Mouse (Mus musculus): ENCODE data around the gene Nr4a2.

The Nr4a2 gene

DNA sequence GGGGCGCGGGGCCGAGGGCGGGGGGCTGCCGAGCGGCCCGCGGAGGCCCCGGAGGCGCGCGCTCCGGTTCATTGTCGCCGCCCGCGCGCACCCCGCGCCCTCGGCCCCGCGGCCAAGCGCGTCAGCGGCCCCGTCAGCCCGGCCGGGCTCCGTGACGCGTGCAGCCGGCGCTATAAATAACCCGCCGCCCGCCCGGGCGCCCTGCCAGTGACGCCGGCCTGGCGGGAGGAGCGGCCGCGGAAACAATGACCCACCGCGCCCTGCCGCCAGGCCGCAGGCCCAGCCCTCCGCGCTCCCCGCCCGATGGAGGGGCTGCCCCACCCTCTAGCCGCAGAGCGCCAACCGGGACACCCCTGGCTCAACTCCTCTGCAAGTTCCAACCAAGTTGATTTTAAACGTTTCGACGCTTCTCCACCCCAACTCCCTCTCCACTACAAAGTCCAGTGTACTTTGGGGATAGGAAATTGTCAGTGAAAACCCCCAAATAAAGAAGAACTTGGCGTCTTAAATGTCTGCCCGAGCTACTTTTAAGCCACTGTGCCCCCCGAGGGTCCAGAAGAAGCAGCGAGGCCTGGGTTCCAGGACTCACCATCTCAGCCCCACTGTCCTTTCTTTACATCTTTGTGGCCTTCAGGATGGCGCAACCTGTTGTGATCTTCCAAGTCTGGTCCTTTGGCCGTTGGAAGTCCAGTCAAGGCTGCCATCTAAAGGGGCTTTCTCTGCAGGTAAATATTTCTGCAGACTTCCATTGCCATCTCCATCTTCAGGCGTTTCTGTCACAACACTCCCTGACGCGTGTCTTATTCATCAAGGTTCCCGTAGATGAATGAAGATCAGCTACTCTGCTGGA, at the start of gene Nr4a2:
Gene Nr4a2, minus strand, starts transcription at position 13 of the 850 bp plus-strand sequence.
- DNase-seq: peak; percentile 67

DNA sequence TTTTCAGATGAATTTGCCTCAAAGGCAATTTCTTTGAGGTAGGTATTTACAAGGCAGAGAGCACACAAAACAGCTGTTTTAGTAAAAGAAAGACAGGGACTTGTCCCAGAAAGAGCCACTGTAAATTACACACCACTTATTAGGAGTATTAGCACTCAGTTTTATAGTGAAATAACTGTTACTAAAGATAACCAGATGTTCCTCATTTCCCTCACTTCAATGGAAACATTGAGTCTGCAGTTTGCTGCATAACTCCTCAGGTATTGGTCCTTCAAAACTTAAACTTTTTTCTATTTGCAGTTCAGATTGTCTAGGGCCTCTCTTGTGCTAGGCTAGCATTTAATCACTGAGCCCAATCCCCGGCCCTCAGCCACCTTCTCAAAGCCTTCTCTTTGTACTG, 41.6 kb upstream of the Nr4a2 start:
- no peak for DNase-seq

DNA sequence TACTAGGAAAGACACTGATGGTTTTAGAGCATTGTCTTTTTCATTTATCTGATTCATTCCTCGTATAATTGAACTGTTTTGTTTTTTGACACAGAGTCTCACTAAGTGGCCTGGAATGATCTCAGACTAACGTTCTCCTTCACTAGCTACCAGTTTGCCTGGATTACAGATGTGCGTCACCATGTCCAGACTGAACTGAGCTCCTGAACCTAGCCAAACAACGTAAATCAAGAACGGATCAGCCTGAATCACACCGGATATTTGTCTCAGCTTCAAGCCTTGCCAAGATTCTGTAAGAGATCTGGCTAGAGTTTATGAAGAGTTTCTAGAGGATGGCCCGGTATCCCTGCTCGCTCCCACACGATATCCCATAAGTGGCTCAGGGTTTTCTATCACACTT, 33.0 kb upstream of the Nr4a2 start:
- DNase-seq: no peak

DNA sequence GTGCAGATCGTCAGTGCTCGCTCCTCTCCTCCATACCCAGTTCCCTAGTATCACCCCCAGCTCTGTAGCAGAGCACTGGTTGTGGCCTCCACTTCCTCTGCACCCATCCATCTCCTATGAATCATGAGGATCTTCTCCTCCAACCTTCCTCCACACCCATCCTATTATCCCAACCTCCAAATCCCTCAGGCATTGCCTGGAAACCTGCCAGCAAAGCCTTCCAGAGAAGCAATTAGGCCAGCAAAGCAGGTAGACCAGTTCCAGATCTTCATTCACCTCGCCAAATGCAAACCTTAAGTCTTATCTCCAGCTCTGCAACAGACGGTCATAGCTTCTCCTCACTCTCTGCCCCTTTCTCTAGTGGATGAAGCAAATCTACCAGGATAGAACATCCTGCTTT, 26.0 kb upstream of the Nr4a2 start:
- no peak for DNase-seq

DNA sequence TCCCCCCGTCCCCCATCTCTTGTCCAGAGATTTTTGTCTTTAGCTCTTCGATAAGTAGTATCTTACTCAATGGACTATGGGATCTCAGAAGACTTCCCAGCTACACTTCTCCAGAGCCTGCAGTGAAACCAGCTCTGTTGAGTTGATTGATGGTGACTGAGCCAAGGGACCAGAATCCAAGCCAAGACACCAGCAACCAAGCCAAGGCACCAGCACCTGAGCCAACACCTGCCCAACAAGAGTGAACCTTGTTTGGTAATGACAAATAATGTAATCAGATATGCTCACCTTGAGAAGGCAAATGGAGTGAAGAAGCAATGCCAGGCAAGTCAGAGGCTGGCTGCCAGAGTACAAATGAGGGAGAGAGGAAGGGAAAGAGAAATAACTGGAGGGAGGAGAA, 24.4 kb upstream of the Nr4a2 start:
- no peak for DNase-seq

DNA sequence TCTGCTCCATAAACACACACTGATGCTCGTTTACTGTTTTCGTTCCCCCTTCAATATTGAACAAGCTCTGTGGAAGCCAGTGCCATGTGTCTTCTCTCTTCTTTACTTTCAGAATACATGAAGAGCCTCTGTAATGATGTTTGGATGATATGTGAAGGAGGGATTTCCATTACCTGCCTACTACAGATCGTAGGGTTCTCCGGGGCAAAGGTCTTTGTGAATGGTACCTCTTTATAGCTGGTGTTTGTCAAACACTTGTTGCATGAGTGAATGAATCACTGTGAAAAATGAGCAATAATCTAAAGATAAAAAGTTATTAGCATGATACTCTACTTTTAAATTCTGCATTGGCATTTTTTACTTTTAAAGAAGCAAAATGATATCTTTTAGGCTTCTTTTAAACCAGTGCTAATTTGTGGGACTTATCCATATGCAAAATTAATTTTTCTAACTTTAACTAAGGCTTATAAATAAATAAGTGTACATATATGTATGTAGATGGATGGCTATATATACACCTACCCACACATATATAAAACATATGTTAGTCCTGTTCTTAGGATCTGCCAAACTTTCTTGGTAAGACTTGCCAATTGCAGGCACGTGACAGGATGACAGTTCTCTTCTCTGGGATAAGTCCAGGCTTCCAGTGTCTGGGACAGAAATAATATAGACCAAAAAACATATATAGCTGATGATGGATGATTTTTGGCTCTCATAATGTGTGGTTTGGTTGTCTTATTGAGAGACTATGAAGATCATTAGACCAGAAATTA, 22.0 kb upstream of the Nr4a2 start:
- no peak for DNase-seq

DNA sequence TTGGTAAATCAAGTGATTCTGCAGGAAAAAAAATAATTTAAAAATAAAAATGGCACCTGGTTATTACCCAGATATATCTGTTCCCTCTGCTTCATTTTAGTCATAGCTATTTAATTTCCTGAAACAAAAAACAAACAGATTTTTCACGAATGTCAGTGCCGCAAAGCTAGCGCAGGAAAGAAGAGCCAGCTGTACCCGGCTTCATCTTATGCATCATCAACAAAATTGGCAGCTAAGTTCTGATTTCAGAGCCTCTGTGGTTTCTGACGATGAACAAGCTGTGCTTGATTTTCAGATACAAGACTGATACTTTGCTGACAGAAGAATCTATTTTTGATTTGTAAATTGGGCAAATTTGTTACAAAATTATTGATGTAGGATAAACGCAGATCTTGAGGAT, 14.8 kb upstream of the Nr4a2 start:
- no peak for DNase-seq

DNA sequence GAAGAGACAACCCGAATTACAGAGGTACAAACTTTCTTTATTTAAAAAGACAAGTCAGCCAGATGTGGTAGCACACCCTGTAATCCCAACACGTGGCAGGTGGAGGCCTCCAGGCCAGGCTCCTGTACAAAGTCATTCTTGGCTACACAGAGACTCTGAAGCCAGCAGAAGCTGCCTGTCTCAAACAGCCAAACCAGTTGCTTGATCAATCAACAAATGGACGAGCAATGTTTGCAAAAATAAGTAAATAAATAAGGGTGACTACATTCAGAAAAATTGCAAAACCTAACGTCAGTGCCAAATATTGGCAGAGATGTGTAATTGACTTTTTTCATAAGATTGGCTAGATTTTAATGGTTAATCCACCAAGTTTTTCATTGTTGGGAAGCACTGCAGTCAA, 3.7 kb upstream of the Nr4a2 start:
- no peak for DNase-seq

DNA sequence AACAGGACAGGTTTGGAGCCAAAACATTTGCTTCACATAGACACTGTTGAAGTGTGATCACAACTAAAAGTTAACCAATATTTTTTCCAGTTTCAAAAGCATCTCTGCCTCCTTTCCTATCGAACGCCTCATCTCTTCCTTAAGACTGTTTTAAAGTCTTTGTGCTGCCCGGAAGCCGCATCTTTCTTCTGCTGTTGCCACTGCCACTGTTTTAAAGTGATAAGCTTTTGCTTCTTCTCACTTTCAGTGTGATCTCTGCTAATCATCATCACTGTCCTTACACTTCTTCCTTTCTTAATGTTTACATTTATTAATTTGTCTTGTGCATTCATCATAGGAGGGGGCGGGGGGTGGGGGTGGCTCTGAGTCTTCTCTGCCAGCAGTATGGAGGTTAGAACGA, 2.1 kb upstream of the Nr4a2 start:
- DNase-seq: no peak

DNA sequence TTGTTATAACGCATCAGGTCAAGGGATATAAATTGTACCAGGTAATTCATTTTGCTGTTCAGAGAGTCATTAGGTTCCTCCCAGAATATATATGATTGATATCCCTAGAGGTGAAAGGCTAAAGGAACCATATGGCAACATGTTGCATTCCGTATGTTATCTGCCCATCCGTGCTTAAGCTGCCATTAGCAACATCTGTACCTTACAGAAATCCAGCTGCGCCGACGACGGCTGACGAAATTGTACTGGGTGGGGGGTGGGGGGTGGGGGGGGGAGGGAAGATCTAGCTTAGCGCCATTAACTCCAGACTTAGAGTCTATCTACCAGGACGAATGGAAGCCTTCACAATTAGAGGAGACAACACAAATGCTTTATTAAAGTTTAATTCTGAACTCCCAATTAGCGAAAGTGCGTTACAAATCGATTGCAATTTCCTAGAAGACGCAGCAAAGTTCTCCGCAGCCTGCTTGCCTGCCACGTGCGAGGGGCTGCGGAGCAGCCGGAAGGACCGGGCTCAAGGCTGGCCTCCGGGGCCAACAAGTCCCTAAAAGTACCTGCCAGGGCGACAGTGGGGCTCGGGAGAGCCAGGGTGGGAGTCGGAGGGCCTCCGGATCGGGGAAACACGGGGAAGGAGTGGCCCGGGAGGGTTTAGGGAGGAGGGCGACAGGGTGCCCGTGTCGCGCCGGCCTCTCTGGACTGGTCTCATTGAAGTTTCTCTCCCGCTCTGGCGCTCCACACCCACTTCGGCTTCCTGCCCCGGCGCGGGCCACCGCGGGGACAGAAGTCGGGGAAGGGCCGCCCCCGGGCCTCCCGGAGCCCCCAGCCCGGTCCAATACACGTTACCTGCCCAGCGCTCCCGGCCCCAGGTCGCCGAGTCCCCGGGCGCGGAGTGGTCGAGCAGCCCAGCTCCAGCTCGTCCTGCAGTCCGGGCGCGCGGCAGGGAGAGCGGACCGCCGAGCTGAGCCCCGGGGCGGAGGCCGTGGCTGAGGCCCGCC, 520 bp downstream of the Nr4a2 start:
- DNase-seq: no peak

DNA sequence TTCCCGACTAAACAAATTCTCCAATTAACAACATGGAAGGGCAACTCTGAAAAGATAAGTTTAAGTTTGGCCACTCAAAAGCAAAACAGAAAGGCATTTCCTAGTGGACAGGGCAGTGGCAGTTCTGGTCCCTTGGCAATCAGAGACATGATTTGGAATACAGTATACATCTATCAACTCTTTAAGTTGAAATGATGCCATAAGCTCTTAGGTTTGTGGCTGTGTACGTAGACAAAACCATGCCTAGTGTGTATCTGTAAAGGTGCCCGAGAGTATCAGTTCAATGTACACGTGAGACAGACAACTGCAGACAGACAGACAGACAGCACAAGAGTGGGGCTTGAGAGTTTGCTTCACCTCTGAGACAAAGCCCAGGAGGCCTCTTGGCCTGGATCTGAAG, 2.7 kb downstream of the Nr4a2 start:
- no peak for DNase-seq

DNA sequence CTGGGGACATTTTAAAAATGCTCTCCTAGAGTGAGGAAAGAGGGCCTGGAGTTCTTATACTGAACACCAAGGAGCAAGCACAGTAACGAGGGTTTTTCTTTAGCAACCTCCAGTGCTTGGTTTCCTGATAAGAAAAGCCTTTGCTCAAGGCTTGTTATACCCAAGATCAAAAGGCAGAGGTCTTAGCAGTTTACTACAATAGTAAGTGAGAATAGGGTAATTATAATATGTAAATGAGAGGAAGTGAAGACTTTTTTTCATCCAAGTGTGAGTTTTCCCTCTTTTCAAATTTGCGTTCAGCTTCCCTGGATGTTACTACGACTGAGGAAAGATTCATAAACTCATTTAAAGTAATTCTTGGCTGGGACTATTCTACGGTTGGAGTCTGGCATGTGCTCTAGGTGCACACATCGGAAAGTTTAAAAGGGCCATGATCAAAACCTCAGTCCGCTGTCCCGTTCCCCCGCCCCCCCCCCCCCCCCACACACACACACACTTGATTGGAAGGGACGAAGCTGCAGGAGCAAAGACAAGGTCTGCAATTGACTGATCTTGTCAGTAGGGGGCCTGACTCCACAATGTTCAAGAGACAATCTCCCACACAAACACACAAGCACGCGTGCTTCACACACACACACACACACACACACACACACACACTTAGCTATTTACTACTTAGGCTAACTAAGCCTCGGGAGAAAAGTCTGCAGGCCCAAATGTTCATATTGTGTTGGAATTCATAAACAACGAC, 6.4 kb downstream of the Nr4a2 start:
- peak; percentile 53 for DNase-seq

DNA sequence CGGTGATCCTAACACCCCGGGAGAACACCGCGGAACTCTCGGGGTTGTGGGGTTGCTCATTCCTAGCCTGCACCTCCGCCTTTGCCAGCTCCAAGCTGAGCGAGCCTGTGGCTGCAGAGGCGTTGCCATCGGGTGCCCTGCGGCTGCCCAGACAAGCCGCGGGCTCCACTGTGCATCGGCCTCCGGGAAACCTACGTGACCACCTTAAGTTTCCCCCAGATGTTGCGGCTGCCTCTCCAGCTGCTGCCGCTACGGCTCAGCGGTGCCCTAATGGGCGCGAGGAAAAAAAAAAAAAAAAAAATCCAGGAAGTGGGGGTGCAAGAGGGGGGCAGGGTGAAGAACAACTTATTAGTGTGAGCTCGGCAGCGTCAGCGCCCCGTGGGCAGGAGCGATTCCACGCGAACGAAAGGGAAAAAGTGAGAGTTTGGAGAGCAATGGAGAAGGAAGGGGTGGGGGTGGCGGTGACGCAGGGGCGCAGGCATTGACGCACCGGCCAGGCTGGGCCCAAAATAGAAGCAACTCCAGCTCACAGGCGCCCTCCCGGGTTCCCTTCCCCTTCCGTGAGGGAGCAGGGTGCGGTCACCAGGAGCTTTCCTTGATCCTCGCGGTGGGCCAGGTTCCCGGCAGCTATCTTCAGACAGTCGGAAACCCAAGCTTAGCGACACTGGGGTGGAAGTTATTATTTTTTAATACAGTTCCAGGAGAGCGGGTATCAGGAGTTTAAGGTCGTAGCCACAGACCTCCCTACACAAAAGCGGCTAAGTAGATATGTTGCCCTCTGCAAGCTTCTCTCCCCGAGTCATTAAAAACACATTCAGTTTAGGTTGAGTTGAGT, 7.2 kb downstream of the Nr4a2 start:
- DNase-seq: peak; percentile 66

DNA sequence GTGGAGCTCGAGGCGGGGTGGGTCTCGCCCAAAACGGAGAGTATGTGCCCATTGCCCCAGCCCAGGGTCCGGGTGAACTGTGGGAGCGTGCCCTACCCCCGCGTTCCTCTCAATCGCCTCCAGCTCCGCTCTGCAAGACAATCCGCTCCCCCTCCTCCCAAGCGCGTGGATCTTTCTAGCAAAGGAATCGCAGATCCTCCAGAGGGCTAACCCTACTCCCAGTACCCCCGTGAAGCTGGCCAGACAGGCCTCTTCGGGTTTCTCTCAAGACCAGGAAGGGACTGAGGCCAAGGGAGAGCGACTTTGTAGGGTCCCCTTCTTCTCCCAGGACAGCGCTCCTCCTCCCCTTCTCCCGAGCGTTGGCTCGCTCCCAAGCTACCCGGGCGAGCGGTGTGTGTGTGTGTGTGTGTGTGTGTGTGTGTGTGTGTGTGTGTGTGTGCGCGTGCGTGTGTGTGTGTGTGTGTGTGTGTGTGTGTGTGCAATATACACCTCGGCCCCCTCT, 7.9 kb downstream of the Nr4a2 start:
- DNase-seq: peak; percentile 23

DNA sequence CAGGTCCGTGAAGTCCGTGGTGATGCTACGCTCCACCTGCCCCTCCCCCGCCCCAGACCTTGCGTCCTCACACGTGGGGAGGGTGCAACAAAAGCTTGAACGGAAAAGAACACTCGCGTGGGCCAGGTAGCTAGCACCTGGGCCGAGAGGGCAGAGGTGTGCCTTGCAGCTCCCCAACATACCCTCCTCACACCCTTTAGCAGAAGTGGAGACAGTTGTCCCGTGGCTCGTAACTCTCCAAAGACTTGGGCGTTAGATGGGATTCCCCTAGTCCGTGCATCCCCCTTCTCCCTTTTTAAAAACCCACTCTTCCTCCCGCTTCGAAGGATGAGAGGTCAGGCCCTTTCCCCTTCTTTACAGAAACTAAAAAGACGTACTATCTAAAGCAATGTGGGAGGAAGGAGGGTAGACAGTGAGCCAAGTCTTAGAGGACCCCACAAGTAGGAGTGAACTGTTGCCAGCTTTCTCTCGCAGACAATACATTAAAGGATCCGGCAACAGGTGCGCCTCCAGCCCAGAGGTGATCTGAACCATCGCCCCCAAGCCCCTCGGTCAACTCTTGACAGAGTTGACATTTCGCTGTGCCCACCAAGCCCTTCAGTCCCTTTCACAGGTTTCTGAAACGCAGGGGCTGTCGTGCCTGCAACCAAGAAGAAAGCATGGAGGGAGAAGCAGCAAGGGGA, 8.5 kb downstream of the Nr4a2 start:
- DNase-seq: no peak

DNA sequence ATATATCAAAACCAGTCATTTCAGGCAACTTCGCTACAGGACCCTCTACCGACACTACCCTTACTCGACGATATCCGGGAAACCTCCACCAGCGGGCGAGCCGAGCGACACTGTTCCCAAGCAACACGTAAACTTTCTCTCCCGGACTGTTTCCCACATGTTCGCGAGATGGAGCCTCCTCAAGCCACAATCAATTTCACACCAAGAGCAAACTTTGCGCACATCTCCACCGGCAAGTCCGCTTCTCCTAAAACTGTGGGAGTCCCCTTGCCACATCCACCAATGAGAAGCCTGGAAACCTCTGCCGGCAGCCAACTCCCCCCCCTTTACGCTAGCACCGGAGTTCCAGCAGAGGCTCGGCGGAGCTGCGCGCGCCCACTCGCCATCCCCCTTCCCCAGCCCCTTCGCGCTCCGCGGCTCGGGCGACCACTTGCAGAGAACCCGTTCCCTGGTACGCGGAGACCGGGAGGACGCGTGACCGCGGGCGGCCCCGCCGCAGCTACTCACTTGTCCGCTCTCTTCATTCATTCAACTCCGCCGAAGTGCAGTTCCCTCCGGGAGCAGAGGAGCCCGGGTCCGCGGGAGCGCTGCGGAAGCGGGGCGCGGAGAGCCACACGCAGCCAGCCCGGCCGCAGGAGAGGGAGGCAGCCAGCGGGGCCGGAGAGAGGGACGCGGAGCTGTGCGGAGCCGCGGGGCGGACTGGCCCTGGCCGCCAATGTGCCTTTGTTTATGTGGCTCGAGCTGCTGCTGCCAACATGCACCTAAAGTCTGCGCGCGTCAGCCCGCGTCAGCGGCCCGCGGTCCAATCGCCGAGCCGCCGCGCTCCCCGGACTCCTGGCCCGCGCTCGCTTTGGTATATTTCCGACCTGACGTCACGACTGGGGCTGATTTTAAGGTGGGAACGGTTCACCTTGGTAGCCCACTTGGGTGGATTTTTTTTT, 9.3 kb downstream of the Nr4a2 start:
- peak; percentile 85 for DNase-seq

DNA sequence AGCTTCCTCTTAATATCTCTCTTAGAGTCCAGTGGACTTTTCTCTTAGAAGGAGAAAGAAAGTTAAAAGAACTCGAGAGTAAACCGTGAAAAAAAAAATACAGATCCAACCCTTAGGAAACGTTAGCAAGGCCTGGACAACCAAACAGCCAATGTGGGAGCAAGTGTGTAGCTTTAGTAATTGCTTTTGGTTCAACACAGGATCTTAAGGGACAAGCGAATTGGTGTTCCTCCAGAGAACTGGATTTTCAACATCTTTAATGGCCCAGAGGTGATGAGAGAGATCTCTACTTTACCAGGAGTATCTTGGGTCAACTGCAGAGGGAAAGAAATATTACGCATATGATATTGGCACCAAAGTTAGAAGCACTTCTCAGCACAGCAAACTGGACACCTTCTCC, 10.4 kb downstream of the Nr4a2 start:
- DNase-seq: no peak

DNA sequence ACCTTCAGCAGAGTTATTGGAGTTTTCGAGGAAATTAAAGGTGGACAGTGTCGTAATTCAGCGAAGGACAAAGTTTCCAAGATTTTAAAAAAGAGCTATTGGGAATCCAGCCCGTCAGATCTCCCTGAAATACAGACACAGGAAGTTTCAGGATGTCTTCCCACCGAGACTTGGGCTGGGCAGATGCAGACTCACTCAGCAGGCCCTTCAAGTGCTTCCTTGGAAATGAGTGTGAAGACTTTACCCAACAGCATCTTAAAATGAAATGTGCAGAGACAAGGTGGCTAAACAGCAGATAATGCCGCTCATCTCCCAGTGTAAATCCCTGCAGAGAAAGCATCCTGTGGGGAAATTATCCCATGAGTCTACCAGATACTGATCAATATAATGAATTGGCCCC, 10.9 kb downstream of the Nr4a2 start:
- no peak for DNase-seq
